Mouse (Mus musculus): ENCODE measurements around the gene Rab8b.

DNA sequence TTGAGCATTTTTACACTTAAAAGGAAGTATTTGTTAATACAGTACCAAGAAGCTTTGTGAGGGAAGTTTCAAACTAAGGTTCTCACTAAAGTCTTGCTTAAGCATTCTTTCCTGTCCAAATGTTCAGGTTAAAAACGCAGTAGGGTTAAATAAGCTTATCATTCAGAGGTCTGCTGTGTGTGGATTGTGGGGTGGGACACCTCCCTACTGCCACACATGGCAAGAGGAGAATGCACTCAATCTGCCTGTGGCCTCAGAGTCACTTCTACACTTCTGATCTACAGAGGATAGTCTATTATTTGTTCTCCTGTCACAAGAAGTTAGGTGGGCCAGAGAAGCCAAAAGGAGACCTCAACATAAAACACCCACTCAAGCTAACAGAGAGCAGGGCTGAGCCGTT, 20.4 kb downstream of the Rab8b start:
- TF ChIP-seq POLR2A (IDR thresholded peaks at IDR 0.05; ENCODE audit: low read depth, low read length) (no peak), CTCF (IDR thresholded peaks at IDR 0.05; ENCODE audit: extremely low read depth, insufficient read length, insufficient replicate concordance, low read depth, low read length) (no peak)
